In the genomic region with DNA sequence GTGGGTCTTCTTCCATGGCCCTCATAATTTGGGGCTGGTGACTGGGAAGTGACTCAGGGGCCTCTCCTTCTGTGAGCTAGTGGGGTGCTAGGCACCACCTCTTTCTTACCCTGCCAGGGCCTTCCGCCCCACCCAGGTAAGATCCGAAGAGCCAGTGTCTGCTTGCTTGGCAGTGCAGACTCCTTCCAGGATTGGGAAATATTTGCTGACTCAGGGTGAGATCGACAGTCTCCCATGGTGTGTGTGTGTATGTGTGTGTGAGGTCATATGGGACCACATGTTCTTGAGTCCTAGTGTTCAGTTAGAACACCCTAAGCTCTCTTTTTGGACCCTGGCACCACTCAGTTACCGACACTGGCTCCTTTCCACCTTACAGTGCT, we compare ENCODE assay signal across 11 mouse cellular contexts. TPM values are rescaled to one million over a fixed set of nuclear protein-coding genes. Genes with fewer than 3 reads are reported as not detected.
DNase-seq lines count a peak whose midpoint lies in the region; ATAC-seq and TF ChIP-seq lines count a peak whose summit lies in the region.
"Had no signal": no experiment of that assay in that cellular context is flagged by ENCODE, and none has a peak within 500 bp of the region (broad histone marks: within the 10 kb centered on the region; RNA-seq: fewer than 3 reads in every experiment).

No protein-coding gene starts in this region.

- TF ChIP-seq CTCF in liver, postnatal 0 days (IDR thresholded peaks at IDR 0.05; ENCODE audit: low read depth) = no peak

- no peaks in the 10 kb centered on the region for H3K9me3 ChIP-seq in liver, postnatal 0 days (ENCODE audit: low read length)
- no peaks in the 10 kb centered on the region for H3K9me3 ChIP-seq in kidney, embryonic 16.5 days (ENCODE audit: low read length)

- 72% methylated on average over 4 of the region's 4 CpGs for WGBS in liver, postnatal 0 days (ENCODE audit: insufficient replicate concordance)
- WGBS in kidney, embryonic 16.5 days = 91% methylated on average over 4 of the region's 4 CpGs

- H3K27me3 ChIP-seq in liver, postnatal 0 days (ENCODE audit: insufficient read depth, low read length) = no peaks in the 10 kb centered on the region
- no peaks in the 10 kb centered on the region for H3K27me3 ChIP-seq in kidney, embryonic 16.5 days (ENCODE audit: insufficient read depth, low read length)

- H3K36me3 ChIP-seq in liver, postnatal 0 days (replicated peaks; ENCODE audit: insufficient read depth, low read length) = peaks cover 25% of the 10 kb centered on the region
- H3K36me3 ChIP-seq in kidney, embryonic 16.5 days (ENCODE audit: insufficient read depth, low read length) = peaks cover 10% of the 10 kb centered on the region

- H3K4me1 ChIP-seq in liver, postnatal 0 days (ENCODE audit: insufficient read depth) = peaks cover 30% of the 10 kb centered on the region
- peaks cover 19% of the 10 kb centered on the region for H3K4me1 ChIP-seq in kidney, embryonic 16.5 days (ENCODE audit: insufficient read depth, low read length)

- no peak overlapping the region for H3K4me3 ChIP-seq in liver, postnatal 0 days (ENCODE audit: low read depth, low read length)
- no peak overlapping the region for H3K4me3 ChIP-seq in kidney, embryonic 16.5 days (ENCODE audit: low read length)

- DNase-seq in adrenal gland, postnatal 14 days = peak; percentile 41
- no peak for DNase-seq in adrenal gland, adult 18-20 months (ENCODE audit: low spot score in 2 of 2)
- DNase-seq in liver = peak; percentile 71
- no peak for DNase-seq in liver, postnatal 0 days
- DNase-seq in fat pad, adult 2 months (ENCODE audit: extremely low read depth, low read depth, low spot score) = peak; percentile 74
- DNase-seq in skeletal muscle tissue, adult 2 months (ENCODE audit: low read depth, low spot score) = peak; percentile 58
- no peak for DNase-seq in left cerebral cortex, postnatal 25 days (ENCODE audit: low spot score in 2 of 2)
- DNase-seq: forebrain, postnatal 0 days; kidney, adult 2 months; lung, adult 18-20 months had no signal

- TF ChIP-seq EP300 in liver, postnatal 0 days (IDR thresholded peaks at IDR 0.05; ENCODE audit: low read depth) = no peak

- no peak for ATAC-seq in liver, postnatal 0 days
- no peak for ATAC-seq in kidney, embryonic 16.5 days (ENCODE audit: low FRiP score, low TSS enrichment)
- ATAC-seq: forebrain, postnatal 0 days had no signal

- H3K27ac ChIP-seq in liver, postnatal 0 days (ENCODE audit: low read depth) = no peak overlapping the region
- no peak overlapping the region for H3K27ac ChIP-seq in kidney, embryonic 16.5 days (ENCODE audit: low read length)

- no peak overlapping the region for H3K4me2 ChIP-seq in liver, postnatal 0 days (ENCODE audit: low read depth, low read length)
- H3K4me2 ChIP-seq in kidney, embryonic 16.5 days (replicated peaks; ENCODE audit: low read depth, low read length) = no peak overlapping the region

- H3K9ac ChIP-seq in liver, postnatal 0 days (replicated peaks) = no peak overlapping the region
- no peak overlapping the region for H3K9ac ChIP-seq in kidney, embryonic 16.5 days (replicated peaks; ENCODE audit: low read length)
- H3K9ac ChIP-seq: forebrain, postnatal 0 days had no signal

- intact Hi-C loops in left cerebral cortex, postnatal 25 days (cut with DNase I) = no loop called here

RNA-seq across cellular contexts. Expression of a gene that starts 4.1 kb away (rescaled TPM):
- 36.1 and 39.8 TPM in 2 replicates for total RNA-seq in adrenal gland, postnatal 14 days (2021)
- 10 to 100 TPM; 70.6 to 70.7 TPM for total RNA-seq in adrenal gland, adult 18-20 months (2021)
- 0.66 and 0.73 TPM in 2 replicates for polyA plus RNA-seq in liver, postnatal 0 days (2015; fragmentation: Nextera tagmentation; extraction: Ambion mirVana)
- polyA plus RNA-seq in kidney, embryonic 16.5 days (2015; fragmentation: Nextera tagmentation; extraction: Ambion mirVana) = 2.1 and 2.2 TPM in 2 replicates
- total RNA-seq in left cerebral cortex, postnatal 25 days (2021) = 10 to 100 TPM; 26.6 to 28.8 TPM

RNA-seq across cellular contexts. Expression of a gene that starts 29.0 kb away (rescaled TPM):
- total RNA-seq in adrenal gland, postnatal 14 days (2021) = 3.3 and 8.9 TPM in 2 replicates
- 1 to 10 TPM; 1.2 to 1.3 TPM for total RNA-seq in adrenal gland, adult 18-20 months (2021)
- 8.3 and 9.0 TPM in 2 replicates for polyA plus RNA-seq in liver, postnatal 0 days (2015; fragmentation: Nextera tagmentation; extraction: Ambion mirVana)
- 7.2 and 7.4 TPM in 2 replicates for polyA plus RNA-seq in kidney, embryonic 16.5 days (2015; fragmentation: Nextera tagmentation; extraction: Ambion mirVana)
- total RNA-seq in left cerebral cortex, postnatal 25 days (2021) = 1 to 10 TPM; 2.9 to 3.1 TPM

RNA-seq across cellular contexts. Expression of a gene that starts 59.7 kb away (rescaled TPM):
- total RNA-seq in adrenal gland, postnatal 14 days (2021) = 36.8 and 43.4 TPM in 2 replicates
- 10 to 100 TPM; 36.1 to 36.5 TPM for total RNA-seq in adrenal gland, adult 18-20 months (2021)
- 6.1 and 6.2 TPM in 2 replicates for polyA plus RNA-seq in liver, postnatal 0 days (2015; fragmentation: Nextera tagmentation; extraction: Ambion mirVana)
- polyA plus RNA-seq in kidney, embryonic 16.5 days (2015; fragmentation: Nextera tagmentation; extraction: Ambion mirVana) = 38.2 and 40.4 TPM in 2 replicates
- 100 to 1,000 TPM; 110 to 113 TPM for total RNA-seq in left cerebral cortex, postnatal 25 days (2021)

Comparison
In these comparisons a context has a peak if more than half of its experiments do, and no peak if none do; other contexts are left out.
1. DNase-seq: peak in adrenal gland, postnatal 14 days (single experiment), liver (single experiment), fat pad, adult 2 months (single experiment) and skeletal muscle tissue, adult 2 months (single experiment); none in adrenal gland, adult 18-20 months (0 of 2), liver, postnatal 0 days (single experiment) and left cerebral cortex, postnatal 25 days (0 of 2).